Mouse (Mus musculus) megakaryocyte-erythroid progenitor cell, adult 5 weeks (primary cell): ENCODE data around the gene Insig2. TPM values are rescaled to one million over a fixed set of nuclear protein-coding genes. Genes with fewer than 3 reads are reported as not detected.

Experiments
- polyA plus RNA-seq: library from polyadenylated mRNA; stranded (reverse); fragments of >175 nt; gene quantifications from 2 replicates; pipeline ENCODE4 v1.2.3, GENCODE M21; 2012

Insig2 gene
- 2.9 and 4.1 TPM in 2 replicates for polyA plus RNA-seq

GRCm38 (mm10) chr1:121332485-121332884 lies at the start of gene Insig2:
Gene Insig2, minus strand, starts transcription at chr1:121332589.

Other genes with a start within 250 kb of the Insig2 start
- 4.9 and 5.4 TPM in 2 replicates for gene Ccdc93, start 98.5 kb upstream of the Insig2 start, polyA plus RNA-seq
- not detected in 2 replicates for gene Htr5b, start 195.9 kb upstream of the Insig2 start, polyA plus RNA-seq
- 16.3 and 24.0 TPM in 2 replicates for gene Ddx18, start 235.4 kb upstream of the Insig2 start, polyA plus RNA-seq